Mouse (Mus musculus): Measurements from ENCODE around the gene Gm9844. TPM values are rescaled to one million over a fixed set of nuclear protein-coding genes. Genes with fewer than 3 reads are reported as not detected.

Gene Gm9844
- polyA plus RNA-seq, 1 experiment from 2014 or later = 12.6 TPM

GRCm38 (mm10) chr7:24869080-24869479 is 7.1 kb downstream of the Gm9844 start:
- Histone ChIP-seq H3K4me2 (no peak overlapping the region), H3K9ac (no peak overlapping the region), H3K4me1 (replicated peaks) (peaks cover 4% of the 10 kb centered on the region), H3K4me3 (no peak overlapping the region), H3K36me3 (no peaks in the 10 kb centered on the region), H3K9me3 (replicated peaks) (peaks cover 11% of the 10 kb centered on the region), H3K27me3 (replicated peaks) (peaks cover 54% of the 10 kb centered on the region), H3K27ac (ENCODE audit: poor library complexity, severe bottlenecking) (no peak overlapping the region)
- ATAC-seq (ENCODE audit: insufficient number of reproducible peaks, low FRiP score) = no peak
- 64% methylated on average over 17 of the region's 17 CpGs for WGBS

GRCm38 (mm10) chr7:24869532-24870165 is 7.6 kb downstream of the Gm9844 start, which contains the start of the genes Lypd4 and Dmrtc2:
Gene Lypd4 (minus strand): TSS chr7:24869941.
Gene Dmrtc2 (plus strand): TSS chr7:24870057.
- ATAC-seq (ENCODE audit: insufficient number of reproducible peaks, low FRiP score) = no peak
- 42% methylated on average over 41 of the region's 41 CpGs for WGBS
- no peak within 1 kb of the TSS for H3K9ac ChIP-seq
- peaks cover 11% of the 10 kb centered on the region for H3K9me3 ChIP-seq (replicated peaks)
- H3K36me3 ChIP-seq = no peaks in the 10 kb centered on the region
- peaks cover 4% of the 10 kb centered on the region for H3K4me1 ChIP-seq (replicated peaks)
- peaks cover 58% of the 10 kb centered on the region for H3K27me3 ChIP-seq (replicated peaks)
- H3K27ac ChIP-seq (ENCODE audit: poor library complexity, severe bottlenecking) = no peak within 1 kb of the TSS
- H3K4me3 ChIP-seq = no peak within 1 kb of the TSS
- H3K4me2 ChIP-seq = no peak within 1 kb of the TSS

- Histone ChIP-seq H3K27me3 (replicated peaks) (peaks cover 18% of the 10 kb centered on the region), H3K4me2 (no peak overlapping the region), H3K4me1 (replicated peaks) (no peaks in the 10 kb centered on the region), H3K27ac (ENCODE audit: poor library complexity, severe bottlenecking) (no peak overlapping the region), H3K4me3 (no peak overlapping the region), H3K36me3 (no peaks in the 10 kb centered on the region), H3K9me3 (replicated peaks) (no peaks in the 10 kb centered on the region), H3K9ac (no peak overlapping the region)
- 72% methylated on average over 3 of the region's 3 CpGs for WGBS
- no peak for ATAC-seq (ENCODE audit: insufficient number of reproducible peaks, low FRiP score)
Measured at GRCm38 (mm10) chr7:24877588-24877987, 15.6 kb downstream of the Gm9844 start.

GRCm38 (mm10) chr7:24879620-24880019 is 17.6 kb downstream of the Gm9844 start:
- Histone ChIP-seq H3K9me3 (replicated peaks) (no peaks in the 10 kb centered on the region), H3K36me3 (no peaks in the 10 kb centered on the region), H3K27me3 (replicated peaks) (no peaks in the 10 kb centered on the region; the same call in 1 of the 2 replicates), H3K4me1 (replicated peaks) (no peaks in the 10 kb centered on the region), H3K4me2 (no peak overlapping the region), H3K4me3 (no peak overlapping the region), H3K9ac (no peak overlapping the region), H3K27ac (ENCODE audit: poor library complexity, severe bottlenecking) (no peak overlapping the region)
- no peak for ATAC-seq (ENCODE audit: insufficient number of reproducible peaks, low FRiP score)
- 37% methylated on average over 2 of the region's 2 CpGs for WGBS

GRCm38 (mm10) chr7:24882416-24883199 is 20.6 kb downstream of the Gm9844 start:
- no peak overlapping the region for H3K4me2 ChIP-seq
- ATAC-seq (ENCODE audit: insufficient number of reproducible peaks, low FRiP score) = no peak
- peaks cover 23% of the 10 kb centered on the region for H3K36me3 ChIP-seq
- no peaks in the 10 kb centered on the region for H3K27me3 ChIP-seq (replicated peaks)
- 84% methylated on average over 9 of the region's 9 CpGs for WGBS
- H3K4me3 ChIP-seq = no peak overlapping the region
- no peak overlapping the region for H3K27ac ChIP-seq (ENCODE audit: poor library complexity, severe bottlenecking)
- H3K9me3 ChIP-seq (replicated peaks) = no peaks in the 10 kb centered on the region
- peaks cover 25% of the 10 kb centered on the region for H3K4me1 ChIP-seq (replicated peaks)
- H3K9ac ChIP-seq = no peak overlapping the region

- ATAC-seq (ENCODE audit: insufficient number of reproducible peaks, low FRiP score) = peak; percentile 94
- H3K9me3 ChIP-seq (replicated peaks) = no peaks in the 10 kb centered on the region
- under 1% methylated on average over 57 of the region's 57 CpGs for WGBS
- peak within 1 kb of the TSS; percentile 85 for H3K27ac ChIP-seq (ENCODE audit: poor library complexity, severe bottlenecking)
- H3K9ac ChIP-seq = peak within 1 kb of the TSS; percentile 99
- H3K4me1 ChIP-seq (replicated peaks) = peaks cover 27% of the 10 kb centered on the region
- H3K4me2 ChIP-seq = peak within 1 kb of the TSS; percentile 85
- H3K27me3 ChIP-seq (replicated peaks) = no peaks in the 10 kb centered on the region
- H3K4me3 ChIP-seq = peak within 1 kb of the TSS; percentile 93
- peaks cover 38% of the 10 kb centered on the region for H3K36me3 ChIP-seq
Measured at GRCm38 (mm10) chr7:24883896-24884692, 22.1 kb downstream of the Gm9844 start, which contains the start of gene Rps19. Gene Rps19 (plus strand): TSS chr7:24884371.

GRCm38 (mm10) chr7:24884693-24885291 is 22.8 kb downstream of the Gm9844 start:
- peaks cover 45% of the 10 kb centered on the region for H3K36me3 ChIP-seq

GRCm38 (mm10) chr7:24885468-24886307 is 23.7 kb downstream of the Gm9844 start:
- Histone ChIP-seq H3K27ac (ENCODE audit: poor library complexity, severe bottlenecking) (no peak overlapping the region), H3K27me3 (replicated peaks) (no peaks in the 10 kb centered on the region), H3K9ac (peak overlapping the region; percentile 99), H3K9me3 (replicated peaks) (no peaks in the 10 kb centered on the region), H3K4me2 (peak overlapping the region; percentile 85), H3K36me3 (peaks cover 52% of the 10 kb centered on the region), H3K4me1 (replicated peaks) (peaks cover 27% of the 10 kb centered on the region), H3K4me3 (peak overlapping the region; percentile 93)
- no peak for ATAC-seq (ENCODE audit: insufficient number of reproducible peaks, low FRiP score)
- WGBS = 42% methylated on average over 12 of the region's 12 CpGs

More at GRCm38 (mm10) chr7:24884693-24885291, 22.8 kb downstream of the Gm9844 start:
- H3K27me3 ChIP-seq (replicated peaks) = no peaks in the 10 kb centered on the region
- peak overlapping the region; percentile 85 for H3K4me2 ChIP-seq
- H3K4me1 ChIP-seq (replicated peaks) = peaks cover 27% of the 10 kb centered on the region
- ATAC-seq (ENCODE audit: insufficient number of reproducible peaks, low FRiP score) = 0 out of 2 replicates have a peak, but pooled peaks have one; percentile 1
- H3K27ac ChIP-seq (ENCODE audit: poor library complexity, severe bottlenecking) = peak overlapping the region; percentile 85
- H3K4me3 ChIP-seq = peak overlapping the region; percentile 93
- no peaks in the 10 kb centered on the region for H3K9me3 ChIP-seq (replicated peaks)
- WGBS = under 1% methylated on average over 47 of the region's 47 CpGs
- peak overlapping the region; percentile 99 for H3K9ac ChIP-seq

GRCm38 (mm10) chr7:24886308-24886633 is 24.3 kb downstream of the Gm9844 start:
- Histone ChIP-seq H3K9ac (peak overlapping the region; percentile 99), H3K4me2 (peak overlapping the region; percentile 85), H3K27ac (ENCODE audit: poor library complexity, severe bottlenecking) (no peak overlapping the region), H3K9me3 (replicated peaks) (no peaks in the 10 kb centered on the region), H3K4me1 (replicated peaks) (peaks cover 27% of the 10 kb centered on the region), H3K27me3 (replicated peaks) (no peaks in the 10 kb centered on the region), H3K4me3 (peak overlapping the region; percentile 93), H3K36me3 (peaks cover 57% of the 10 kb centered on the region)
- 63% methylated on average over 4 of the region's 4 CpGs for WGBS
- ATAC-seq (ENCODE audit: insufficient number of reproducible peaks, low FRiP score) = no peak

- Histone ChIP-seq H3K9ac (peak overlapping the region; percentile 99), H3K36me3 (peaks cover 61% of the 10 kb centered on the region), H3K4me3 (peak overlapping the region; percentile 93; the same call in 1 of the 2 replicates), H3K27ac (ENCODE audit: poor library complexity, severe bottlenecking) (no peak overlapping the region), H3K4me2 (0 out of 2 replicates have a peak overlapping the region, but pooled peaks have one; percentile 85), H3K27me3 (replicated peaks) (no peaks in the 10 kb centered on the region), H3K4me1 (replicated peaks) (peaks cover 27% of the 10 kb centered on the region), H3K9me3 (replicated peaks) (no peaks in the 10 kb centered on the region)
- 82% methylated on average over 4 of the region's 4 CpGs for WGBS
- ATAC-seq (ENCODE audit: insufficient number of reproducible peaks, low FRiP score) = no peak
Measured at GRCm38 (mm10) chr7:24887096-24887495, 25.1 kb downstream of the Gm9844 start.
